Mouse (Mus musculus) MEL (cell line): Measurements from ENCODE around the gene Marcks.

Experiments used
- CTCF ChIP-seq, 3 experiments: IDR thresholded peaks in 2 of 3; conservative IDR thresholded peaks in 1 of 3; 2 replicates each; pipeline ENCODE4 v1.5.1; 2011 to 2012; ENCODE audit warnings: low read length in 3 of 3, low read depth in 2 of 3, mild to moderate bottlenecking in 2 of 3, improper control_type of control experiment in 1 of 3, inconsistent platforms in 1 of 3, mixed read lengths in 1 of 3, moderate library complexity in 1 of 3; ENCODE audit not compliant: control insufficient read depth in 1 of 3, insufficient read depth in 1 of 3, poor library complexity in 1 of 3, severe bottlenecking in 1 of 3
- MEF2A ChIP-seq: IDR thresholded peaks from 2 replicates; pipeline ENCODE4 v1.6.1; 2014; ENCODE audit warnings: low read depth, mild to moderate bottlenecking, inconsistent platforms, low read length, improper control_type of control experiment; ENCODE audit not compliant: poor library complexity, insufficient replicate concordance, severe bottlenecking; ENCODE audit errors: extremely low read depth
- POLR2A ChIP-seq, 2 experiments: IDR thresholded peaks; 2 replicates each; pipeline ENCODE4 v1.6.1; 2011 to 2012; ENCODE audit warnings: low read length in 2 of 2, mild to moderate bottlenecking in 2 of 2, control low read depth in 1 of 2, improper control_type of control experiment in 1 of 2, low read depth in 1 of 2, moderate library complexity in 1 of 2; ENCODE audit not compliant: control insufficient read depth in 1 of 2, insufficient read depth in 1 of 2, poor library complexity in 1 of 2
- SMC3 ChIP-seq: IDR thresholded peaks from 2 replicates; pipeline ENCODE4 v1.6.1; 2011; ENCODE audit warnings: low read depth, low read length, improper control_type of control experiment
- TAL1 ChIP-seq: IDR thresholded peaks from 2 replicates; pipeline ENCODE4 v1.6.1; 2012; ENCODE audit warnings: mild to moderate bottlenecking, inconsistent platforms, low read length, moderate library complexity, mixed read lengths
- TCF12 ChIP-seq: IDR thresholded peaks from 2 replicates; pipeline ENCODE4 v1.6.1; 2014; ENCODE audit warnings: low read depth, mild to moderate bottlenecking, inconsistent platforms, low read length, improper control_type of control experiment, moderate library complexity
- USF2 ChIP-seq, 2 experiments: IDR thresholded peaks; 2 replicates each; pipeline ENCODE4 v1.6.1; 2011 to 2012; ENCODE audit warnings: improper control_type of control experiment in 2 of 2, low read length in 2 of 2, borderline replicate concordance in 1 of 2, inconsistent platforms in 1 of 2, low read depth in 1 of 2, mild to moderate bottlenecking in 1 of 2; ENCODE audit not compliant: insufficient read depth in 1 of 2

GRCm38 (mm10) chr10:37102227-37103080 lies 36.3 kb downstream of the Marcks start:
- TF ChIP-seq MEF2A (no peak), POLR2A (IDR thresholded peaks at IDR 0.05; ENCODE audit: control insufficient read depth in 1 of 2, insufficient read depth in 1 of 2, low read depth in 1 of 2, low read length in 2 of 2, poor library complexity in 1 of 2) (no peak), TAL1 (no peak), USF2 (IDR thresholded peaks at IDR 0.05; ENCODE audit: borderline replicate concordance in 1 of 2, insufficient read depth in 1 of 2, low read depth in 1 of 2, low read length in 2 of 2) (no peak), SMC3 (no peak), CTCF (IDR thresholded peaks at IDR 0.05 in 2 of 3, conservative IDR thresholded peaks at IDR 0.05 in 1 of 3; ENCODE audit: control insufficient read depth in 1 of 3, insufficient read depth in 1 of 3, low read depth in 2 of 3, low read length in 3 of 3, poor library complexity in 1 of 3, severe bottlenecking in 1 of 3) (no peak), TCF12 (no peak)
